Mouse (Mus musculus): ENCODE data around the gene Rab28. TPM values are rescaled to one million over a fixed set of nuclear protein-coding genes. Genes with fewer than 3 reads are reported as not detected.

Rab28 gene
- polyA plus RNA-seq (2012; rRNA removed), result 26.5 and 27.2 TPM in 2 replicates

GRCm38 (mm10) chr5:41708051-41708630 is at the start of gene Rab28:
Gene Rab28, minus strand, starts transcription at chr5:41708157.
- Histone ChIP-seq H3K27ac (ENCODE audit: insufficient read depth, low read depth, low read length) (peak within 1 kb of the TSS; percentile 95), H3K4me1 (ENCODE audit: control insufficient read depth, insufficient read depth, low read length) (no peaks in the 10 kb centered on the region; the same call in 1 of the 2 replicates), H3K36me3 (ENCODE audit: control insufficient read depth, insufficient read depth, low read length) (no peaks in the 10 kb centered on the region), H3K4me3 (ENCODE audit: insufficient read depth, low read depth, low read length) (peak within 1 kb of the TSS; percentile 72), H3K27me3 (replicated peaks; ENCODE audit: control insufficient read depth, insufficient read depth, low read length) (no peaks in the 10 kb centered on the region)
- peak; percentile 99 for DNase-seq
- under 1% methylated on average over 34 of the region's 34 CpGs for WGBS
- TF ChIP-seq CTCF (conservative IDR thresholded peaks at IDR 0.05; ENCODE audit: insufficient read depth, insufficient read length, low read depth, low read length) (no peak), POLR2A (IDR thresholded peaks at IDR 0.05; ENCODE audit: low read depth, low read length) (no peak)

GRCm38 (mm10) chr5:41757338-41757737 is 49.4 kb upstream of the Rab28 start:
- H3K4me3 ChIP-seq (ENCODE audit: insufficient read depth, low read depth, low read length), result no peak overlapping the region
- 19% methylated on average over 5 of the region's 5 CpGs for WGBS
- H3K4me1 ChIP-seq (ENCODE audit: control insufficient read depth, insufficient read depth, low read length), result 0 out of 2 replicates have a peak, but pooled peaks cover 3% of the 10 kb centered on the region
- no peak for DNase-seq
- TF ChIP-seq POLR2A (IDR thresholded peaks at IDR 0.05; ENCODE audit: low read depth, low read length) (no peak), CTCF (conservative IDR thresholded peaks at IDR 0.05; ENCODE audit: insufficient read depth, insufficient read length, low read depth, low read length) (no peak)
- H3K27me3 ChIP-seq (replicated peaks; ENCODE audit: control insufficient read depth, insufficient read depth, low read length), result peaks cover 8% of the 10 kb centered on the region
- no peaks in the 10 kb centered on the region for H3K36me3 ChIP-seq (ENCODE audit: control insufficient read depth, insufficient read depth, low read length)
- H3K27ac ChIP-seq (ENCODE audit: insufficient read depth, low read depth, low read length), result no peak overlapping the region

- H3K36me3 ChIP-seq (ENCODE audit: control insufficient read depth, insufficient read depth, low read length), result no peaks in the 10 kb centered on the region
- H3K27ac ChIP-seq (ENCODE audit: insufficient read depth, low read depth, low read length), result no peak overlapping the region
- 0 out of 2 replicates have a peak, but pooled peaks cover 3% of the 10 kb centered on the region for H3K4me1 ChIP-seq (ENCODE audit: control insufficient read depth, insufficient read depth, low read length)
- H3K27me3 ChIP-seq (replicated peaks; ENCODE audit: control insufficient read depth, insufficient read depth, low read length), result peaks cover 7% of the 10 kb centered on the region
- no peak overlapping the region for H3K4me3 ChIP-seq (ENCODE audit: insufficient read depth, low read depth, low read length)
- DNase-seq, result no peak
- TF ChIP-seq POLR2A (IDR thresholded peaks at IDR 0.05; ENCODE audit: low read depth, low read length) (no peak), CTCF (conservative IDR thresholded peaks at IDR 0.05; ENCODE audit: insufficient read depth, insufficient read length, low read depth, low read length) (no peak)
- WGBS, result 10% methylated on average over 4 of the region's 4 CpGs
These were observed 48.4 kb upstream of the Rab28 start for GRCm38 (mm10) chr5:41756396-41756795.

DNA sequence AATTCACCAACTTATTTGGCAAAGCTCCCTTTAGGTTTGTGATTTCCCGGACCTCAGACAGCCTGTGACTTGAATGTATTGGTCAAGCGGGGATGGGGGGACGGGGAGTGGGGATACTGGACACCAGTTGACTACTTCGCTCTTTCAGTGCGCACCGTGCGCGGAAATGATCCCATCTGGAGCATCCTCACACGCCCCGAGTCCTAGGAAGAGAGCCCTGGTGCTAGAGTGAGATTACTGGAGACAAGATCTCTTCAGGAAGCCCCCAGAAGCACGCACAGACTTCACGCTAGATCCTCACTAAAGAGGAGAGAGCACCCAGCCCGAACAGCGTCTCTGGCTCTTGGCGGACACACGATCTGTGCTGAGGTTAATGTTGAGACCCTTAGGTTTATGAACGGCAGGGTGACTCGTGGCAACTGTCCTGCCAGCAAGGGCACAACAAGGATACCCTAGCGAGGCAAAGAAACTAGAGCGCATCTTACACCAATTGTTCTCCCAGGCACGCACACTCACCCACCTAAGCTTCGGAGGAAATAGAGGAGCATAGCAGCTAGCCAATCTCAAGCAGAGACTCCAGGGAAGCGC is 47.5 kb upstream of the Rab28 start:
- Histone ChIP-seq H3K36me3 (ENCODE audit: control insufficient read depth, insufficient read depth, low read length) (no peaks in the 10 kb centered on the region), H3K4me3 (ENCODE audit: insufficient read depth, low read depth, low read length) (no peak overlapping the region), H3K27ac (ENCODE audit: insufficient read depth, low read depth, low read length) (no peak overlapping the region), H3K4me1 (ENCODE audit: control insufficient read depth, insufficient read depth, low read length) (0 out of 2 replicates have a peak, but pooled peaks cover 3% of the 10 kb centered on the region), H3K27me3 (replicated peaks; ENCODE audit: control insufficient read depth, insufficient read depth, low read length) (peaks cover 4% of the 10 kb centered on the region)
- TF ChIP-seq CTCF (conservative IDR thresholded peaks at IDR 0.05; ENCODE audit: insufficient read depth, insufficient read length, low read depth, low read length), result no peak
- no peak for TF ChIP-seq POLR2A (IDR thresholded peaks at IDR 0.05; ENCODE audit: low read depth, low read length)
- WGBS, result 3% methylated on average over 23 of the region's 23 CpGs
- DNase-seq, result no peak

- TF ChIP-seq CTCF (conservative IDR thresholded peaks at IDR 0.05; ENCODE audit: insufficient read depth, insufficient read length, low read depth, low read length) (no peak), POLR2A (IDR thresholded peaks at IDR 0.05; ENCODE audit: low read depth, low read length) (no peak)
- WGBS, result 3% methylated on average over 16 of the region's 16 CpGs
- Histone ChIP-seq H3K4me3 (ENCODE audit: insufficient read depth, low read depth, low read length) (no peak overlapping the region), H3K36me3 (ENCODE audit: control insufficient read depth, insufficient read depth, low read length) (no peaks in the 10 kb centered on the region), H3K4me1 (ENCODE audit: control insufficient read depth, insufficient read depth, low read length) (0 out of 2 replicates have a peak, but pooled peaks cover 3% of the 10 kb centered on the region), H3K27me3 (replicated peaks; ENCODE audit: control insufficient read depth, insufficient read depth, low read length) (peaks cover 2% of the 10 kb centered on the region), H3K27ac (ENCODE audit: insufficient read depth, low read depth, low read length) (no peak overlapping the region)
- no peak for DNase-seq
These were observed 46.9 kb upstream of the Rab28 start for GRCm38 (mm10) chr5:41754836-41755235.

- WGBS, result 3% methylated on average over 17 of the region's 17 CpGs
- DNase-seq, result no peak
- H3K27ac ChIP-seq (ENCODE audit: insufficient read depth, low read depth, low read length), result no peak overlapping the region
- 0 out of 2 replicates have a peak, but pooled peaks cover 3% of the 10 kb centered on the region for H3K4me1 ChIP-seq (ENCODE audit: control insufficient read depth, insufficient read depth, low read length)
- TF ChIP-seq POLR2A (IDR thresholded peaks at IDR 0.05; ENCODE audit: low read depth, low read length) (no peak), CTCF (conservative IDR thresholded peaks at IDR 0.05; ENCODE audit: insufficient read depth, insufficient read length, low read depth, low read length) (no peak)
- H3K36me3 ChIP-seq (ENCODE audit: control insufficient read depth, insufficient read depth, low read length), result no peaks in the 10 kb centered on the region
- H3K4me3 ChIP-seq (ENCODE audit: insufficient read depth, low read depth, low read length), result no peak overlapping the region
- H3K27me3 ChIP-seq (replicated peaks; ENCODE audit: control insufficient read depth, insufficient read depth, low read length), result peaks cover 2% of the 10 kb centered on the region
These were observed 46.3 kb upstream of the Rab28 start for GRCm38 (mm10) chr5:41754226-41754775.

- no peak overlapping the region for H3K4me3 ChIP-seq (ENCODE audit: insufficient read depth, low read depth, low read length)
- peaks cover 2% of the 10 kb centered on the region for H3K27me3 ChIP-seq (replicated peaks; ENCODE audit: control insufficient read depth, insufficient read depth, low read length)
- H3K4me1 ChIP-seq (ENCODE audit: control insufficient read depth, insufficient read depth, low read length), result 0 out of 2 replicates have a peak, but pooled peaks cover 3% of the 10 kb centered on the region
- H3K36me3 ChIP-seq (ENCODE audit: control insufficient read depth, insufficient read depth, low read length), result no peaks in the 10 kb centered on the region
- WGBS, result 23% methylated on average over 4 of the region's 4 CpGs
- no peak overlapping the region for H3K27ac ChIP-seq (ENCODE audit: insufficient read depth, low read depth, low read length)
- no peak for DNase-seq
- TF ChIP-seq CTCF (conservative IDR thresholded peaks at IDR 0.05; ENCODE audit: insufficient read depth, insufficient read length, low read depth, low read length), result no peak
These were observed 44.8 kb upstream of the Rab28 start for GRCm38 (mm10) chr5:41752721-41753120.

Measured in kidney, adult 2 months (tissue).